Mouse (Mus musculus) hindbrain, embryonic 15.5 days (tissue): Measurements from ENCODE around the gene Emsy. TPM values are rescaled to one million over a fixed set of nuclear protein-coding genes. Genes with fewer than 3 reads are reported as not detected.

Source experiments
- polyA plus RNA-seq: library from polyadenylated mRNA; unstranded; fragments of >200 nt; fragmentation: Nextera tagmentation; extraction: Ambion mirVana; gene quantifications from 2 replicates; pipeline ENCODE4 v1.2.1, GENCODE M21; 2015

The Emsy gene
- polyA plus RNA-seq, 1 experiment from 2014 or later = 33.4 TPM

Other genes starting within 250 kb of the Emsy start
- gene Gucy2d, start 216.4 kb downstream of the Emsy start, polyA plus RNA-seq = 0.13 and 0.58 TPM in 2 replicates
- gene Lrrc32, start 167.5 kb downstream of the Emsy start, polyA plus RNA-seq = 4.6 and 5.6 TPM in 2 replicates
- gene Thap12, start 46.3 kb upstream of the Emsy start, polyA plus RNA-seq = 45.2 and 45.9 TPM in 2 replicates
- 1.2 and 1.9 TPM in 2 replicates for gene Wnt11, start 178.3 kb upstream of the Emsy start, polyA plus RNA-seq